Mouse (Mus musculus) layer of hippocampus, postnatal 14 days (tissue): ENCODE results near the gene Olfr743. TPM values are rescaled to one million over a fixed set of nuclear protein-coding genes. Genes with fewer than 3 reads are reported as not detected.
"Not testable (repeated sequence)": the region's sequence is repeated elsewhere in the genome, so short reads cannot be mapped to it uniquely, and the experiment has no call there.

ENCODE experiments used
- DNase-seq, 2 experiments: peaks; one replicate each; pipeline ENCODE4 v3.0.0; 2021 to 2022; ENCODE audit warnings: low spot score in 2 of 2, mixed read lengths in 1 of 2
- long read RNA-seq, 2 experiments: library from polyadenylated mRNA; stranded (forward); transcript quantifications; one replicate each; pipeline ENCODE4 v2.0.0; 2021
- total RNA-seq, 2 experiments: library from RNA; stranded (reverse); gene quantifications; 2 replicates each; pipeline ENCODE4 v1.2.3; 2021

Olfr743 gene
- total RNA-seq, result not detected
- long read RNA-seq, experiment 1, result 0 reads
- long read RNA-seq, experiment 2, result 0 reads

- no peak for DNase-seq
Measured at GRCm38 (mm10) chr14:50521539-50521938, at the start of gene Olfr743. TSS of gene Olfr743 (plus strand) at chr14:50521839.

GRCm38 (mm10) chr14:50472438-50472837 is 49.2 kb upstream of the Olfr743 start, which contains the start of gene Olfr741:
TSS of gene Olfr741 (plus strand) at chr14:50472738.
- no peak for DNase-seq

GRCm38 (mm10) chr14:50478406-50478805 is 43.2 kb upstream of the Olfr743 start:
- DNase-seq, result no peak

- no peak for DNase-seq
Measured at GRCm38 (mm10) chr14:50503300-50503699, 18.3 kb upstream of the Olfr743 start, which contains the start of gene Olfr742. TSS of gene Olfr742 (plus strand) at chr14:50503600.

GRCm38 (mm10) chr14:50552734-50553133 is 31.1 kb downstream of the Olfr743 start:
- DNase-seq, result no peak

GRCm38 (mm10) chr14:50573056-50573455 is 51.4 kb downstream of the Olfr743 start:
- DNase-seq, result not testable (repeated sequence)

Other genes with a start within 250 kb of the Olfr743 start
- gene Olfr732, start 237.6 kb upstream of the Olfr743 start, total RNA-seq, result not detected
- not detected for gene Olfr733, start 220.3 kb upstream of the Olfr743 start, total RNA-seq
- not detected for gene Olfr734, start 195.1 kb upstream of the Olfr743 start, total RNA-seq
- gene Olfr735, start 173.0 kb upstream of the Olfr743 start, total RNA-seq, result not detected
- not detected for gene Tlr11, start 163.9 kb upstream of the Olfr743 start, total RNA-seq
- not detected for gene Olfr736, start 140.7 kb upstream of the Olfr743 start, total RNA-seq
- gene Olfr738, start 114.3 kb upstream of the Olfr743 start, total RNA-seq, result not detected
- gene Olfr739, start 103.2 kb upstream of the Olfr743 start, total RNA-seq, result not detected
- gene Olfr740, start 76.3 kb upstream of the Olfr743 start, total RNA-seq, result not detected
- not detected for gene Olfr741, start 49.1 kb upstream of the Olfr743 start, total RNA-seq
- gene Olfr742, start 18.2 kb upstream of the Olfr743 start, total RNA-seq, result not detected
- gene Olfr744, start 93.0 kb downstream of the Olfr743 start, total RNA-seq, result not detected
- gene Olfr745, start 117.5 kb downstream of the Olfr743 start, total RNA-seq, result not detected
- not detected for gene Olfr746, start 125.2 kb downstream of the Olfr743 start, total RNA-seq
- gene Olfr747, start 171.4 kb downstream of the Olfr743 start, total RNA-seq, result not detected
- not detected for gene Olfr748, start 185.5 kb downstream of the Olfr743 start, total RNA-seq
- gene Olfr749, start 223.3 kb downstream of the Olfr743 start, total RNA-seq, result not detected